Mouse (Mus musculus) left cerebral cortex, adult 18-20 months (tissue): ENCODE results near the gene 0610010K14Rik. TPM values are rescaled to one million over a fixed set of nuclear protein-coding genes. Genes with fewer than 3 reads are reported as not detected.

Source experiments
- DNase-seq, 2 experiments: peaks; one replicate each; pipeline ENCODE4 v3.0.0; 2021 to 2022; ENCODE audit warnings: low spot score in 2 of 2, mixed read lengths in 1 of 2
- total RNA-seq, 2 experiments: library from RNA; stranded (reverse); gene quantifications; 2 replicates each; pipeline ENCODE4 v1.2.3; 2021

Gene 0610010K14Rik
- total RNA-seq, 2 experiments from 2014 or later: 44.6 to 47.2 TPM

GRCm38 (mm10) chr11:70216103-70216502 lies 21.6 kb downstream of the 0610010K14Rik start:
- no peak for DNase-seq

- no peak for DNase-seq
Observed at GRCm38 (mm10) chr11:70215301-70215700, 22.4 kb downstream of the 0610010K14Rik start.

- DNase-seq: no peak
Observed at GRCm38 (mm10) chr11:70214856-70215209, 22.9 kb downstream of the 0610010K14Rik start.

GRCm38 (mm10) chr11:70214191-70214855 lies 23.4 kb downstream of the 0610010K14Rik start:
- no peak for DNase-seq

GRCm38 (mm10) chr11:70213736-70214135 lies 24.0 kb downstream of the 0610010K14Rik start:
- no peak for DNase-seq

GRCm38 (mm10) chr11:70212896-70213295 lies 24.8 kb downstream of the 0610010K14Rik start:
- peak; percentile 66 to 71 for DNase-seq

- DNase-seq: no peak
Observed at GRCm38 (mm10) chr11:70212423-70212822, 25.3 kb downstream of the 0610010K14Rik start, which contains the start of gene Slc16a11. TSS of gene Slc16a11 (plus strand) at chr11:70212752.

GRCm38 (mm10) chr11:70211972-70212371 lies 25.7 kb downstream of the 0610010K14Rik start:
- no peak for DNase-seq

- no peak for DNase-seq
Observed at GRCm38 (mm10) chr11:70210681-70211080, 27.0 kb downstream of the 0610010K14Rik start.

GRCm38 (mm10) chr11:70208778-70209388 lies 28.8 kb downstream of the 0610010K14Rik start:
- DNase-seq: no peak

GRCm38 (mm10) chr11:70207283-70207682 lies 30.4 kb downstream of the 0610010K14Rik start:
- DNase-seq: no peak

GRCm38 (mm10) chr11:70206801-70207200 lies 30.9 kb downstream of the 0610010K14Rik start:
- no peak for DNase-seq

GRCm38 (mm10) chr11:70201691-70202090 lies 36.0 kb downstream of the 0610010K14Rik start:
- peak; percentile 79 to 85 for DNase-seq

- no peak for DNase-seq
Observed at GRCm38 (mm10) chr11:70200036-70200608, 37.6 kb downstream of the 0610010K14Rik start.

- DNase-seq: no peak
Observed at GRCm38 (mm10) chr11:70199107-70199506, 38.6 kb downstream of the 0610010K14Rik start.

- no peak for DNase-seq
Observed at GRCm38 (mm10) chr11:70198332-70198731, 39.4 kb downstream of the 0610010K14Rik start.

GRCm38 (mm10) chr11:70193354-70194285 lies 44.1 kb downstream of the 0610010K14Rik start:
- DNase-seq: no peak

- no peak for DNase-seq
Observed at GRCm38 (mm10) chr11:70192157-70192556, 45.6 kb downstream of the 0610010K14Rik start.

- no peak for DNase-seq
Observed at GRCm38 (mm10) chr11:70191188-70191587, 46.5 kb downstream of the 0610010K14Rik start.

- no peak for DNase-seq
Observed at GRCm38 (mm10) chr11:70189319-70190134, 48.2 kb downstream of the 0610010K14Rik start.
